ENCODE assay signal across 14 mouse cellular contexts in the genomic region with DNA sequence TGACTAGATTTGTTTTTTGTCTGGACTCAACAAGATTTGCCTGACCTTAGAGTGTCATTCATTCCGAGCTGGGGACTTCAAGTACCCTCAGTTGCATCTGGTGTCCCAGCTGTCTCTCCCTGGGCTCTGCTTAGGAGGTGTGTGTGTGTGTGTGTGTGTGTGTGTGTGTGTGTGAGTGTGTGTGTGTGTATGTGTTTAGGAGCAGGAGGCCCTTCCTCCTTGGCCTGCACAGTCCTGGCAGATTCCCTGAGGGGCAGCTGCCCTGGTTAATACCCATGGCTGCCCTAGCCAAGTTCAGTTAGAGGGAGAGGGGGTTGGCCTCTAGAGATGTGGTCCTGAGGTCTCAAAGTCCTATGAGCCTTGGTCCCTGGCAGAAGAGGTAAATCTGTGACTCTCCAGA.
A peak's percentile ranks its signal among the peaks of the same experiment; 100 is the strongest.
DNase-seq lines count a peak whose midpoint lies in the region; ATAC-seq and TF ChIP-seq lines count a peak whose summit lies in the region.
"Had no signal": no experiment of that assay in that cellular context is flagged by ENCODE, and none has a peak within 500 bp of the region (broad histone marks: within the 10 kb centered on the region; RNA-seq: fewer than 3 reads in every experiment).

No protein-coding gene starts in this region.

- H3K27ac ChIP-seq in forebrain, embryonic 15.5 days (replicated peaks): no peak overlapping the region
- H3K27ac ChIP-seq in forebrain, embryonic 11.5 days (ENCODE audit: low read depth, low read length): no peak overlapping the region
- H3K27ac ChIP-seq in lung, embryonic 14.5 days (ENCODE audit: low read depth): peak overlapping the region; percentile 89
- no peak overlapping the region for H3K27ac ChIP-seq in forebrain, embryonic 16.5 days (ENCODE audit: low read length)
- no peak overlapping the region for H3K27ac ChIP-seq in midbrain, embryonic 14.5 days (replicated peaks; ENCODE audit: low read depth, low read length)
- no peak overlapping the region for H3K27ac ChIP-seq in kidney, embryonic 16.5 days (ENCODE audit: low read length)
- H3K27ac ChIP-seq: limb, embryonic 13.5 days had no signal

- DNase-seq in forebrain, embryonic 11.5 days (ENCODE audit: low spot score): no peak
- peak; percentile 27 for DNase-seq in lung, embryonic 14.5 days
- DNase-seq in lung, adult 18-20 months: no peak
- peak; percentile 14 for DNase-seq in midbrain, embryonic 14.5 days
- DNase-seq in urinary bladder, adult 2 months (ENCODE audit: low spot score): no peak
- DNase-seq: adrenal gland, postnatal 14 days; kidney, postnatal 25 days; layer of hippocampus, postnatal 36 days; liver, postnatal 0 days had no signal

- H3K4me1 ChIP-seq in forebrain, embryonic 15.5 days: peaks cover 16% of the 10 kb centered on the region
- peaks cover 11% of the 10 kb centered on the region for H3K4me1 ChIP-seq in forebrain, embryonic 11.5 days (replicated peaks; ENCODE audit: control insufficient read depth, insufficient read depth, low read length)
- peaks cover 22% of the 10 kb centered on the region for H3K4me1 ChIP-seq in lung, embryonic 14.5 days (ENCODE audit: insufficient read depth)
- peaks cover 12% of the 10 kb centered on the region for H3K4me1 ChIP-seq in forebrain, embryonic 16.5 days (replicated peaks; ENCODE audit: control insufficient read depth, insufficient read depth, low read length)
- peaks cover 4% of the 10 kb centered on the region; the same call in 1 of the 2 replicates for H3K4me1 ChIP-seq in midbrain, embryonic 14.5 days (ENCODE audit: control insufficient read depth, insufficient read depth, low read length)
- H3K4me1 ChIP-seq in kidney, embryonic 16.5 days (ENCODE audit: insufficient read depth, low read length): peaks cover 20% of the 10 kb centered on the region

- H3K4me2 ChIP-seq in forebrain, embryonic 15.5 days (replicated peaks): no peak overlapping the region
- H3K4me2 ChIP-seq in forebrain, embryonic 11.5 days (ENCODE audit: low read depth, low read length, severe bottlenecking): no peak overlapping the region
- H3K4me2 ChIP-seq in lung, embryonic 14.5 days: no peak overlapping the region
- no peak overlapping the region for H3K4me2 ChIP-seq in forebrain, embryonic 16.5 days (ENCODE audit: low read length)
- H3K4me2 ChIP-seq in midbrain, embryonic 14.5 days (ENCODE audit: low read length): no peak overlapping the region
- H3K4me2 ChIP-seq in kidney, embryonic 16.5 days (replicated peaks; ENCODE audit: low read depth, low read length): no peak overlapping the region
- H3K4me2 ChIP-seq: limb, embryonic 13.5 days had no signal

- peak; percentile 34; the same call in 1 of the 2 replicates for ATAC-seq in forebrain, embryonic 15.5 days (replicated peaks)
- no peak for ATAC-seq in forebrain, embryonic 11.5 days (replicated peaks; ENCODE audit: low FRiP score)
- no peak for ATAC-seq in lung, embryonic 14.5 days (ENCODE audit: insufficient read depth)
- peak; percentile 41; the same call in 1 of the 2 replicates for ATAC-seq in forebrain, embryonic 16.5 days
- 0 out of 2 replicates have a peak, but pooled peaks have one; percentile 18 for ATAC-seq in midbrain, embryonic 14.5 days (ENCODE audit: low FRiP score, low TSS enrichment)
- no peak for ATAC-seq in kidney, embryonic 16.5 days (ENCODE audit: low FRiP score, low TSS enrichment)
- ATAC-seq: intestine, embryonic 16.5 days; liver, postnatal 0 days had no signal

- no peak for TF ChIP-seq CTCF in lung, embryonic 14.5 days (IDR thresholded peaks at IDR 0.05; ENCODE audit: low read depth)

- 42% methylated on average over 1 of the region's 1 CpGs for WGBS in forebrain, embryonic 15.5 days
- 54% methylated on average over 1 of the region's 1 CpGs for WGBS in forebrain, embryonic 11.5 days
- 26% methylated on average over 1 of the region's 1 CpGs for WGBS in lung, embryonic 14.5 days
- 41% methylated on average over 1 of the region's 1 CpGs for WGBS in forebrain, embryonic 16.5 days
- WGBS in midbrain, embryonic 14.5 days: 60% methylated on average over 1 of the region's 1 CpGs
- WGBS in kidney, embryonic 16.5 days: 71% methylated on average over 1 of the region's 1 CpGs

- H3K4me3 ChIP-seq in forebrain, embryonic 15.5 days: no peak overlapping the region
- no peak overlapping the region for H3K4me3 ChIP-seq in forebrain, embryonic 11.5 days (ENCODE audit: low read depth, low read length)
- H3K4me3 ChIP-seq in lung, embryonic 14.5 days (ENCODE audit: low read depth, low read length): no peak overlapping the region
- H3K4me3 ChIP-seq in forebrain, embryonic 16.5 days (replicated peaks; ENCODE audit: low read length): no peak overlapping the region
- H3K4me3 ChIP-seq in midbrain, embryonic 14.5 days (replicated peaks; ENCODE audit: low read depth, low read length): no peak overlapping the region
- H3K4me3 ChIP-seq in kidney, embryonic 16.5 days (ENCODE audit: low read length): no peak overlapping the region
- H3K4me3 ChIP-seq: limb, embryonic 13.5 days had no signal

- no peaks in the 10 kb centered on the region for H3K9me3 ChIP-seq in forebrain, embryonic 15.5 days
- H3K9me3 ChIP-seq in forebrain, embryonic 11.5 days (ENCODE audit: control insufficient read depth, low read length): no peaks in the 10 kb centered on the region
- H3K9me3 ChIP-seq in lung, embryonic 14.5 days (ENCODE audit: low read depth, low read length): no peaks in the 10 kb centered on the region
- no peaks in the 10 kb centered on the region for H3K9me3 ChIP-seq in forebrain, embryonic 16.5 days (ENCODE audit: control insufficient read depth, low read length)
- no peaks in the 10 kb centered on the region for H3K9me3 ChIP-seq in midbrain, embryonic 14.5 days (ENCODE audit: control insufficient read depth, low read length)
- H3K9me3 ChIP-seq in kidney, embryonic 16.5 days (ENCODE audit: low read length): no peaks in the 10 kb centered on the region
- H3K9me3 ChIP-seq: limb, embryonic 13.5 days had no signal

- no peaks in the 10 kb centered on the region for H3K36me3 ChIP-seq in forebrain, embryonic 15.5 days
- no peaks in the 10 kb centered on the region for H3K36me3 ChIP-seq in forebrain, embryonic 11.5 days (ENCODE audit: control insufficient read depth, insufficient read depth, low read length)
- no peaks in the 10 kb centered on the region for H3K36me3 ChIP-seq in lung, embryonic 14.5 days (ENCODE audit: insufficient read depth)
- no peaks in the 10 kb centered on the region for H3K36me3 ChIP-seq in forebrain, embryonic 16.5 days (ENCODE audit: control insufficient read depth, insufficient read depth)
- H3K36me3 ChIP-seq in midbrain, embryonic 14.5 days (ENCODE audit: control insufficient read depth, insufficient read depth, low read length): no peaks in the 10 kb centered on the region
- no peaks in the 10 kb centered on the region for H3K36me3 ChIP-seq in kidney, embryonic 16.5 days (ENCODE audit: insufficient read depth, low read length)
- H3K36me3 ChIP-seq: limb, embryonic 13.5 days had no signal

- H3K9ac ChIP-seq in forebrain, embryonic 15.5 days (replicated peaks): no peak overlapping the region
- no peak overlapping the region for H3K9ac ChIP-seq in forebrain, embryonic 11.5 days (ENCODE audit: low read length)
- H3K9ac ChIP-seq in lung, embryonic 14.5 days: no peak overlapping the region
- H3K9ac ChIP-seq in forebrain, embryonic 16.5 days (replicated peaks; ENCODE audit: low read depth, low read length): no peak overlapping the region
- H3K9ac ChIP-seq in midbrain, embryonic 14.5 days (replicated peaks; ENCODE audit: low read length): no peak overlapping the region
- no peak overlapping the region for H3K9ac ChIP-seq in kidney, embryonic 16.5 days (replicated peaks; ENCODE audit: low read length)
- H3K9ac ChIP-seq: limb, embryonic 13.5 days; liver, postnatal 0 days had no signal

- H3K27me3 ChIP-seq in forebrain, embryonic 15.5 days: no peaks in the 10 kb centered on the region
- no peaks in the 10 kb centered on the region for H3K27me3 ChIP-seq in forebrain, embryonic 11.5 days (ENCODE audit: control insufficient read depth, insufficient read depth, low read length)
- H3K27me3 ChIP-seq in lung, embryonic 14.5 days (ENCODE audit: insufficient read depth, low read length): no peaks in the 10 kb centered on the region
- no peaks in the 10 kb centered on the region for H3K27me3 ChIP-seq in forebrain, embryonic 16.5 days (replicated peaks; ENCODE audit: control insufficient read depth, insufficient read depth, low read length)
- H3K27me3 ChIP-seq in midbrain, embryonic 14.5 days (ENCODE audit: control insufficient read depth, insufficient read depth, low read length): no peaks in the 10 kb centered on the region
- H3K27me3 ChIP-seq in kidney, embryonic 16.5 days (ENCODE audit: insufficient read depth, low read length): no peaks in the 10 kb centered on the region
- H3K27me3 ChIP-seq: limb, embryonic 13.5 days had no signal

Comparison
In these comparisons a context has a peak if more than half of its experiments do, and no peak if none do; other contexts are left out.
1. ATAC-seq: peak in forebrain, embryonic 15.5 days (single experiment), forebrain, embryonic 16.5 days (single experiment) and midbrain, embryonic 14.5 days (single experiment); none in forebrain, embryonic 11.5 days (single experiment), lung, embryonic 14.5 days (single experiment) and kidney, embryonic 16.5 days (single experiment).
2. DNase-seq: peak in lung, embryonic 14.5 days (single experiment) and midbrain, embryonic 14.5 days (single experiment); none in forebrain, embryonic 11.5 days (single experiment), lung, adult 18-20 months (0 of 2) and urinary bladder, adult 2 months (single experiment).